Mouse (Mus musculus) c-Kit-positive CD71-negative TER-119-negative erythroid progenitor cells, embryonic 14.5 days (primary cell): ENCODE measurements around the gene Ciao2a.
A peak's percentile ranks its signal among the peaks of the same experiment; 100 is the strongest.

Source experiments
- DNase-seq: peaks from one replicate; pipeline ENCODE4 v3.0.0-alpha.2; 2013; ENCODE audit warnings: low read depth

Ciao2a gene

DNA sequence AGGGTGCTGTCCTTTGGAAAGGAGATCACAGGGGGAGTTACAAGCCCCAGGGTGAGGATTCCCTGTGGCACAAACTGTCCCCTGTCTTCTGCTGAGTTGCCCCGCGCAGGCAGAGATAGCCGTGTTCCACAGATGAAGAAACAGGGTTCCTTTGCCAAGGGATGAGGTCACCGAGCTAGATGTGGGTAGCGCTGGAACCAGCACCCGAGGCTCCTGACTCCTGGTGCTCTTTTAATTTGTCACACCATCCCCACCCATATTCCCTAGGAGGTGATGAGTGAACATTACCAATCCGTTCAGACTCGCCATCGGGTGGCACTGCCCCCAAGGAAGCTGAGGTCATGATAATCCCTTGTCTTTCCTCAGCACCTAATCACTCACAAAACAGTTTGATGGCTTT lies 36.6 kb downstream of the Ciao2a start:
- DNase-seq: no peak

DNA sequence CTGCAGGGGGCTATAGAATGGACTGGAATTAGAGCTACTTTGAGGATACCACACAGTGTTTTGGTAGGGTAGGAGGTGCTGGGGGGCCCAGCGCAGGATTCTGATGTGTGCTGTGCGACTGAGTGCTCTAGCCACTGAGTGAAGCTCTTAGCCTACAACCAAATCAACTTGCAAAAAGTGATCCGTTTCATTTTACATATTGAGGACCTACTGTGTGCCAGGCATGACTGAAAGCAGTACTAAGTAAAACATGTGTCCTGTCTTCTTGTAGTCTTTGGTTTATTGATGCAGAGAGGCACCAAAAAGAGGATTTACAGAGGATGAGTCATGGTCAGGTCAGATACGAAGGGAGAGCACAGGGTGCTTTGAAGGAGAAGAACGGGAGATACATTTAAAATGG lies 40.8 kb downstream of the Ciao2a start:
- no peak for DNase-seq

DNA sequence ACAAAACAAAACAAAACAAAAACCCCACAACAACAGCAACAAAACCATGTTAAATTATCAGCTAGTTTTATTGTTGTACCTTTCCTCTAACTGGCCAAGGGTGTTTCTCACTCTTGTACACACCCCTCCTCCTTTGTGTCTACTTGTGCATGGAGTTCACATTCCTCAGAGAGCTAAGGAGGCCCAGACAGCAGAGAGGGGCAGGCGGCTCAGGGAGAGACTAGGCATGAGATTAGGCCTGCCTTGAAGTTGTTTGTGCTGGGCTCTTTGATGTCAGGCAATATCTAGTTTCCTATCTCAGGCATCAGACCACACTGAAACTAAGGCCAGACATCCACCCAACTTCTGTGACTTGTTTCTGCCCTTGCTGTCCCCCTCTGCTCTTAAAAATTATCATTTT lies 41.8 kb downstream of the Ciao2a start:
- no peak for DNase-seq

DNA sequence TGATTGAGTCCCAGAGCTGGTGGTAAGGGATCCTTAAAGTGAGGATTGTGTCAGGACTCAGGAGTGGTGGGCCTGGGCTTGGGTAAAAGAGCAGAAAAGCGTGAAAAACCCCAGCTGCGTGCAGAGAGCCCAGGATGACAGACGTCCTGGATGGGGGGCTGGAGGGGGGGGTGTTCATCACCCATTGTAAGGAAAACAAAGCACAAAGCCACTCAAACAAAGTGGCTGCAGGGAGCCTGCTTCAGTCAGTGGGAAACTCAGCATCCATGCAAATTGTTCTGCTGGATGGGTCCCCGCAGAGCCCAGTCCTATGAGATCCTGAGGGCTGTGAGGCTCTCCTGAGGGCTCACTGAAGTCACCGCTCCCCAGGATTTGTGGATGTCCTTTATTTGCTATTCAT lies 44.1 kb downstream of the Ciao2a start:
- DNase-seq: no peak

DNA sequence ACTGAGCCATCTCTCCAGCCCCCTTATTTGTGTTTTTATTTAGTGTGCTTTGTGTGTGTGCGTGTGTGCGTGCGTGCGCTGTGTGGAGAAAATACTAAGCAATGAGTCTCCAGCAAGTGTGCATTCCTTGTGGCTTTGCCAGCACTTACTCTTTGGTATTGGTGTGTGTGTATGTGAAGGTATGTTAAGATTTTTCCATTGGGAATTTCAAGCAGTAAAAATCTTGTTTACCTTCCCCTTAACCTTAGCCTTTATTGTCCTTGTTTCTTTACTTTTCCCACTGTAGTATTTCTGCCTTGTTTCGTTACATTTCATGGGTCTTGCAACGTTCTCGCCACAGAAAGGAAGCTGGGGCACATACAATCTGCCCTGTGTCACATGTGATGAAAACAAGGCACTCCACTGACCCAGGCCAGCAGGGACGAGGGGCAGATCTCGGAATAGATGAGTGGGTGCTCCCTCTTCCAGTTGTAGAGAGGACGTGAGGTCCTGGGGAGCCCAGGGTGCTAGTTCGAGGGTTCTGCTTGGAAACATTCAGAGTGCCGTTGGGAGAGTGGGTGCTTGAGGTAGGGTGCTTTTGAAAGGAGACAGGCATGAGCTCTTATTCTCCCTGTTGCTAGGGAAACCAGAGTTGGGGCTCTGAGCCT lies 45.0 kb downstream of the Ciao2a start:
- no peak for DNase-seq

DNA sequence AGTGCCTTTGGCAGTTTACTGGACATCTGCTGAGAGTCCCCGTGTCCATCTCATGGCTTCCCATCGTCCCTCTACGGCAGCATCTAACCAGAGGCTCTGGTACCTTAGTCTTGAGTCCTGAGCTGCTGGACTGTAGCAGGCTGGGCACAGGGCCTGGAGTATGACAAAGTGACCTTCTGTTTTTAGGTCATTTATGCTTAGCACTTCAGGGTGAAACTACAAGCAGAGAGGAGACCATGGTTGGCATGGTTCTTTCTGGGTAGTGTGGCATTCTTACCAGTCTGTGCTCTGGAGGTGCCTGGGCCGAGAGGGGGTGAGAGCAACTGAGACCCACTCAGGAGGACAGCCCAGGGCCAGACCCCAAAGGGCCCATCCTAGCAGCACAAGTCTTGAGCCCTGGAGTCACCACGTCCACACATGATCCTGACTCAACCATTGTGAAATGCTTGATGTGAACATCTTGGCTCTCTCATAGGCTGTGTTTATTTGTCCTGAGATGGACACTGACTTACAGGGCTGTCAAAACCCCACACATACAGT lies 47.0 kb downstream of the Ciao2a start:
- no peak for DNase-seq

DNA sequence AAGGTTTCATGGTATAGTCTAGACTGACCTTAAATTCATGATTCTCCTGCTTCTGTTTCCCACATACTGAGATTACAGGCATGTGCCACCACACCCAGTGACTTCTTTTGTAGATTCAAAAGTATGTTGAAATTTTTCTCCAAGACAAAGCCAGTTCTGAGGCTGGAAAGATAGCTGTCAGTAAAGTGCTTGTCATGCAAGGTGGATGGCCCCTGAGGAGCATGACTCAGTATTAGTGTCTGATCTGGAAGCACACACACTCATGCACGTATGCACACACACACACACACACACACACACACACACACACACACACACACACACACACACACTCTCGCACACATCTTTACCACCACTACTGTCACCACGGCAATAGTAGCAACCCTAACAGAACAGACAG lies 48.6 kb downstream of the Ciao2a start:
- no peak for DNase-seq

DNA sequence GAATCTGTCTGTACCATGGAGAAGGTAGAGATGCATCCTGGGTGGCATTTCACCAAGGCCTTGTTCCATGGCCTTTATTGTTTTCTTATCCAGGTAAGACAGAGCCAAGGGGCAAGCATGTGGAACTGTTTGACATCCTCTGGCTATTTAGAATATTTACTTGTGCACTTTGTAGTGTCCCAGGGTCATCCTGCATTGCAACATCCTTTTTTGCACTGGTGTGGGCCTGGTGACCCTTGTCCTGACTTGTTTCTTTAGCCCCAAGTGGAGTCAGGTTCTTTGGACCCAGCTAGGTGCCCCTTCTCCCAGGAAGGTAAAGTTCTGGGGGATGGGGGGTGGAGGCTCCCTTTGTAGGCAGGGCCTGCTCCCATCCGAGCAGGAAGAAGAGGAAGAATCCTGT lies 51.6 kb downstream of the Ciao2a start:
- no peak for DNase-seq

DNA sequence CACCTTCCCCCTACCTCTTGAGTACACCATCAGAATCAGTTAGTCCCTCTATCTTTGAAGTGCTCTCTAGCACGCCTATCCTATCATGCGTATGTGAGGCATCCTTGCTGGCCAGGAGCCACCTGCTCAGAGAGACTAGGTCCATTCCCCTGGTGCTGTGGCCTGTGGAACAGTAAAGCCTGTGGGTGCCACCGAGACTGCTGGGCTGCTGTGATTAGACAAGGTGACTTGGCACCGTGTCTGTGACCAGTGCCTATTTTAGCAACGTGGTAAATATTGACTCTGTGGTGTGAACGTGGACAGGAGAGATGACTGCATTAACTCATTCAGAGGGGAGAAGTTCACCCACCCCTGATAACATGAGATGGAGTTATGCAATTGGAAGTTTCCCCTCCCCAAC lies 53.4 kb downstream of the Ciao2a start:
- DNase-seq: no peak

DNA sequence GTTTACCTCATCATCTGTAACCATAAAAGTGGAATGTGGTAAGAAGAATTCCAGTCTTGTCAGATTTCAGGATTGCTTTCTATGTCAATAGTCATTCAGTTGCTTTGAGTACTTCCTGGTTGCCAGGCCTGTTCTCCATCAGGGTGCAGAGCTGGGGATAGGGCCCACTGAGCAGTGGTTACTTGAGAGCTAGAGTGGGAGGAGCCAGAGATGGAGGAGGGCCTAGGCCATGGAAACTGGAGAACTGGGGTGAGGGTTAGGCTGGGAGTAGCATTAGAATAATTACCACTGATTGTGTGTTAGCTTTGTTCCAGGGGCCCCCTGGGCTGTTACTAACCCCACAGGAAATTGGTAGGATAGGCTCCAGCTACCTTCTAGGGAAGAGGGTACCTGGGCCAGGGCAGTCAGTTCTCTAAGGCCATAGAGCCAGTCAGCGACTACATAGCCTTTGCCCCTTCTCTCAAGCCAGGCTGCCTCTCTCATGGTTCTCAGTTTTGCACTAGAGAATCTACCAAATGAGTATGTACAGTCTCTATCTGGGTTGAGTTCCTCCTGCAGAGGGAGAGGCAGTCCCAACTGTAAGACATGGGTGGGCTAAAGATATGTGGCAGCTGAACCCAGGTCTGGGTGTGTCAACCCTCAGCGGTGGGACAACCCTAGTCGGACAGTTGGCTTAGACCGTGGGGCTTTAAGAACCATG lies 54.9 kb downstream of the Ciao2a start:
- DNase-seq: no peak

DNA sequence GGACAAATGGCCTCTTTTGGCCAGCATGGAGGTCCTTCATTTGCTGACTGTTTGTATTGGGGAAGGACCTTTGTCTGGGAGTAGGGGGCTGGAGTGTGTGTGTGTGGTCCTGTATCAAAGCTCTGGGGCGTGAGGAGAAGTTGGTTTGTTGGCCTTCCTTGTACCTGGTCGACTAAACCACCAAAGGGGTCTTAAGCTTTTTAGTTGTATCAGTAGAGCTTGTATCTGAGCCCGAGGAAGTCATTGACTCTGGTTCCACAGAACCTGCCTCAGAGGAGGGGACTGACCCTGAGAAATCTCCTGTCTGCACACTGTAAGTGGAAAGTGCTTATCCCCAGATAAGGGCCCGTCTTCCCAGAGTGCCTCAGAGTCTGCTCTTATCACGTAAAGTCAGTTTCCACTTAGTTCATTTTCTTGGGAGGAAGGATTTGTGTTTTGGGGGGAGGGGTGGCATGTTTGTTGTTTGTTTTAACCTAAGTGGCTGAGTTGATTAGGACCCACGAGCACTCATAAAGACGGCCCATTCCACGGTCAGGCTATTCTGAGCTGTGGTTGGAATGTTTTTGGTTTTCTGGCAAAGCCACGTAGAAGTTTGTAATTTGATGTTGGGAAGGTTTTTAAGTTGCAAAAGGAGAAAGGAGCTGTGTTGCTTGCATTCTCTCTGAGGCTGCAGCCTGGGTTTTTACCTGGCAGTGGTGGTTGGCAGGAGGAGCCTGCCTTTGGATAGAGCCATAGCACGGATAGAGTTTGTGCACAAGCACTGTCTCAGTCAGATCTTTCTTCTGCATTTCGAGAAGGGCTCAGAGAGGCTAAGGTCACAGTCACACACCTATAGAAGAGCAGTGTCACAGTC lies 55.6 kb downstream of the Ciao2a start:
- DNase-seq: peak; percentile 36

DNA sequence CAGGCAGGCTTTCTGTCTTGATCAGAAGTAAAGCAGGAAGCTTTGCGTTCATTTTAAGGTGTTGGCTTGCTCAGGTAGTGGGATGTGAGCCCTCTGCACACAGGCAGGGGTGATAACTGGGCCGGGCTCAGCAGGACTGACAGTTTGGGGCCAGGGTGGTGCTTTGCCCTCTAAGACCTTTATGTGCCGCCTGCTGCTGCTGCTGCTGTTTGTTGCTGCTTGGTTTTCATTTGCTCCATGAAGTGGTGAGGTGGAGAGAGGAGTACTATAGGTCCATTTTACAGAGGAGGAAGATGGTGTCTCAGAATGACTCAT lies 56.2 kb downstream of the Ciao2a start:
- DNase-seq: no peak

DNA sequence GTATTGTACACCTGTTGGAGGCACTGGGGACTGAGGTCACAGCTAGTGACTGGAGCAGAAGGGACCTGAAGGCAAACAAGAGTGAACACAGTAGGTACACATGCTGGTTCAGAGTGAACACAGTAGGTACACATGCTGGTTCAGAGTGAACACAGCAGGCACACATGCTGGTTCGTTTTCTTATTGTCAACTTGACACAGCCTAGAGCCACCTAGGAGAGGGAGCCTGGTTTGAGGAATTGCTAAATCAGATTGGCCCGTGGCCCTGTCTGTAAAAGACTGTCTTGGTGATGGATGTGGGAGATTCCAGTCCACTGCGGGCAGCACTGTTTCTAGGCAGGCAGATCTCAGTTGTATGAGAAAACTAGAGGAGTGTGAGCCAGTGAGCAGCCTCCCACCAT lies 56.6 kb downstream of the Ciao2a start:
- no peak for DNase-seq

DNA sequence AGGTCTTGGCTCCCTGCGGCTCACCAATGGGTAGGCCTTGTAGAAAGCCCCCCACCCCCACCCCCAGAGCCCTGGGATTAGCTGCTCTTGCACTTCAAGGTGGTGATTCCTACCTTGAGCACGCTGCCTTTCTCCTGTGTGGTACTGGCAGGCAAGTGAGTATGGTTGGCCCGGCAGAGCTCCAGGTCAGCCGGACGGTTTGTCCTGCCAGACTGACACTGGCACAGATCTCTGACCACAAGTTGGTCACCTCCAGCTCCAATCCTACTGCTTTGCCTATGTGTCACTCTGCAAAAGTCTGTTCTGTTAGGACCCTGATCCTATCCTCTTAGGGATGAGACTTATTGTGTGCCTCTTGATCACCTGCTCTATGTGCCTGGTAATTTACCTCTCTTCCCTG lies 58.2 kb downstream of the Ciao2a start:
- no peak for DNase-seq

DNA sequence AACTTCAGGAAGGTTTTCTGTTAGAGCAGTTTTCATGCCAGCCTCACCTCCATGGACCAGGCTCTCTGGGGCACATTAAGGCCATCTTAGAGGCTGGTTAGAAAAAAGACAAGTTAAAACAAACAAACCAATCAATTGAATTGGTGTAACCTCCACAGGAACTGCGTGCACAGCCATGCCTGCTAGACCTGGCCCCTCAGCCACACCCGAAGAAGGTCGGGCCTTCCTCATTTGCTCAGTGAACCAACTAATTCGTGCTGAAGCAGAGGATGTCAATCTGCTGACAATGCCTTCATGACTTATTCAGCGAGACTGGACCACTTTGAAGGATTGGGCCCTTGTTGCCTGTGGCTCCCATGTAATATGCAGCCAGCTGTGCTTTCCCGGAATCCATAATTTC lies 60.0 kb downstream of the Ciao2a start:
- no peak for DNase-seq
